Mouse (Mus musculus): Measurements from ENCODE around the gene Rab26. TPM values are rescaled to one million over a fixed set of nuclear protein-coding genes. Genes with fewer than 3 reads are reported as not detected.

Gene Rab26
- 97.2 and 118 TPM in 2 replicates for polyA plus RNA-seq (2012; rRNA removed)

DNA sequence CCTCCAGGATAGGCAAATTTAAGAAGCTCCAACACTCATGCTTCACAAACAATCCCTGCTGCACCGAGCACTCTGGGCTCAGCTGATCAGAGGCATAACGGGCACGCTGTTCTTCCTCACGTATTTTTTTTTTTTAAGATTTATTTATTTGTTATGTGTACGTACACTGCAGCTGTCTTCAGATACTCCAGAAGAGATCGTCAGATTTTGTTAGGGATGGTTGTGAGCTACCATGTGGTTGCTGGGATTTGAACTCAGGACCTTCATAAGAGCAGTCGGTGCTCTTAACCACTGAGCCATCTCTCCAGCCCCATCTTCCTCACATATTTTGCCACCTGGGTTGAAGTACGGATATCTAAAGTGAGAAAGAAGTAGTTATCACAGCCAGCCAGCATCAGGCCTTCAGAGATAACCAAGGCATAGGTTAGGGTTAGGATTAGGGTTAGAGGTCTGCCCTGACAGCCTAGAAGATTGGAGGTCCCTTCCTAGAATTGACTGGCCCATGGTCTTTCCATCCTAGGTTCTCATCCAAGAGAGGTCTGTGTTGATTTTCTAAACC, at the start of gene Rab26:
Gene Rab26, minus strand, starts transcription at position 51 of the 559 bp plus-strand sequence.
- DNase-seq (ENCODE audit: extremely low spot score in 1 of 2, low spot score in 1 of 2), result no peak

GRCm38 (mm10) chr17:24580287-24580686, 46.3 kb upstream of the Rab26 start:
- DNase-seq (ENCODE audit: extremely low spot score in 1 of 2, low spot score in 1 of 2), result no peak

DNA sequence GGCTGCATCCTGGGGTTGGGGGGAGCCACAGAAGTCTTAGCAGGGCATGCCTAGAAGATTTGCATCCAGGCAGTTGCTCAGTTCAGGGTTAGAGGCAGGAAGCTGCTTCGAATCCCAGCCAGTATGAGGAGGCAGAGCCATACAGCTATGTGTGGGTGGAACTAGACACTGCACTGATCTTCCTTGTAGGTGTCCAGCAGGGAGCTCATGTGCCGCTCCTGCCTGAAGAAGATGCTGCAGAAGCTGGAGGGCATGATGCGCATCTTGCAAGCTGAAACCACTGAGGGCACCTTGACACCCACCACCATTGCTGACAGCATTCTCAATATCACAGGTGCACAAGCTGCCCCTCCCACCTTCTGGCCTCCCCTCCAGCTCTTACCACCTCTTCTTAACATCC, 45.5 kb upstream of the Rab26 start:
- DNase-seq (ENCODE audit: extremely low spot score in 1 of 2, low spot score in 1 of 2), result no peak

DNA sequence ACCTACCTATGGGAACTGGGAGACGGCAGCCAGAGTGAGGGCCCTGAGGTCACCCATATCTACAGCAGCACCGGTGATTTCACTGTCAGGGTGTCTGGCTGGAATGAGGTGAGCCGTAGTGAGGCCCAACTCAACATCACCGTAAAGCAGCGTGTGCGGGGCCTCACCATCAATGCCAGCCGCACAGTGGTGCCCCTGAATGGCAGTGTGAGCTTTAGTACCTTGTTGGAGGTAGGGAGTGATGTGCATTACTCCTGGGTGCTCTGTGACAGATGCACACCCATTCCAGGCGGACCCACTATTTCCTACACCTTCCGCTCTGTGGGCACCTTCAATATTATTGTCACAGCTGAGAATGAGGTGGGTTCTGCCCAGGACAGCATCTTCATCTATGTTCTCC, 39.8 kb upstream of the Rab26 start:
- no peak for DNase-seq (ENCODE audit: extremely low spot score in 1 of 2, low spot score in 1 of 2)

DNA sequence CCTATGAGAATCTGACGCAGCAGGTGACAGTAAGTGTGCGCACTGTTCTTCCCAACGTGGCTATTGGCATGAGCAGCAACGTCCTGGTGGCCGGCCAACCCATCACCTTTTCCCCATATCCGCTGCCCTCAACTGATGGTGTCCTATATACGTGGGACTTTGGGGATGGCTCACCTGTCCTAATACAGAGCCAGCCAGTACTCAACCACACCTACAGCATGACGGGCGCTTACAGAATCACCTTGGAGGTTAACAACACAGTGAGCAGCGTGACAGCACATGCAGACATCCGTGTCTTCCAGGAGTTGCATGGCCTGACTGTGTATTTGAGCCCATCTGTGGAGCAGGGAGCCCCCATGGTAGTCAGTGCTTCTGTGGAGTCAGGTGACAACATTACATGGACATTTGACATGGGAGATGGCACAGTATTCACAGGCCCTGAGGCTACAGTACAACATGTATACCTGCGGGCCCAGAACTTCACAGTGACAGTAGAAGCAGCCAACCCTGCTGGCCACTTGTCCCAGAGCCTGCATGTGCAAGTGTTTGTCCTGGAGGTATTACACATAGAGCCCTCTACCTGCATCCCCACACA, 38.7 kb upstream of the Rab26 start:
- DNase-seq (ENCODE audit: extremely low spot score in 1 of 2, low spot score in 1 of 2), result no peak

GRCm38 (mm10) chr17:24569837-24570236, 35.8 kb upstream of the Rab26 start:
- DNase-seq (ENCODE audit: extremely low spot score in 1 of 2, low spot score in 1 of 2), result no peak

DNA sequence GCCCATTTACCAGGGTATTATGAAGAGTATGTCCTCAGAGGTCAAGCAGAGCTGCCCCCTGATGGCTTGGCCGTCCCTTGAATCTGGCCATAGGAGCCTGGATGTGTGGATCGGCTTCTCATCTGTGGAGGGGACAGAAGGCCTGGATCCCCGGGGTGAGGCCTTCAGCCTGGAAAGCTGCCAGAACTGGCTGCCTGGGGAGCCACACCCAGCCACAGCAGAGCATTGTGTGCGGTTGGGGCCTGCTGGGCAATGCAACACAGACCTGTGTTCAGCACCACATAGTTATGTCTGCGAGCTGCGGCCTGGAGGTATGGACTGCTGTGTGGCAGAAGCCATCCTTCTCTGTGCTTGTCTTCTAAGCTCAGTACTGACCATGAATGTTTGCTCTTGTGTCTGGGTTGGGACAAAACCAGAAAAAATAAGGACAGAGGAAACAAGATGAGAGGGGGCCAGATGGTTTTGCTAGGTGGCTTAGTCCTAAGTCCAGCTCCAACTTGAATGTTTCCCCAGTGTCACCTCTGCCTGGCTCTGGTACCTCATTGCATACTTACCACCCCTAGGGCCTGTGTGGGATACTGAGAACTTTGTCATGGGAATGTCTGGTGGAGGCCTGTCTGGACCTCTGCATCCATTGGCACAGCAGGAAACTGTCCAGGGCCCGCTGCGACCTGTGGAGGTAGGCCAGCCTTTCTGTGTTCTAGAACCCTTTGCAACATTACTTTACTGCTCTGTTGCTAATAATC, 33.2 kb upstream of the Rab26 start:
- no peak for DNase-seq (ENCODE audit: extremely low spot score in 1 of 2, low spot score in 1 of 2)

DNA sequence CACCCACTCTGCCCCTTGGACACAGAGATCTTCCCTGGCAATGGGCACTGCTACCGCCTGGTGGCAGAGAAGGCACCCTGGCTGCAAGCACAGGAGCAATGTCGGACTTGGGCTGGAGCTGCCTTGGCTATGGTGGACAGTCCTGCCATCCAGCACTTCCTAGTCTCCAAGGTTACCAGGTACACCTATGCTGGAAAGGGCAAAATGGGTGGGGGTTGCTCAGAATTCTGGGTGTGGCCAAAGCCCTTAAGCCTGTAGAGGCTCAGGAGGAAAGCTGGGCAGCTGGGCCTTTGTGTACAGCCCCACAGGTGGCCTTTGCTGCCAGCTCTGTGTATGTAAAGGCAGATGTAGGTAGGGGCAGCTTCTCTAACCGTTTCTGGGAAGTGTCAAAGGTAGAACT, 31.8 kb upstream of the Rab26 start:
- DNase-seq (ENCODE audit: extremely low spot score in 1 of 2, low spot score in 1 of 2), result no peak

GRCm38 (mm10) chr17:24565092-24565491, 31.1 kb upstream of the Rab26 start:
- DNase-seq (ENCODE audit: extremely low spot score in 1 of 2, low spot score in 1 of 2), result no peak

DNA sequence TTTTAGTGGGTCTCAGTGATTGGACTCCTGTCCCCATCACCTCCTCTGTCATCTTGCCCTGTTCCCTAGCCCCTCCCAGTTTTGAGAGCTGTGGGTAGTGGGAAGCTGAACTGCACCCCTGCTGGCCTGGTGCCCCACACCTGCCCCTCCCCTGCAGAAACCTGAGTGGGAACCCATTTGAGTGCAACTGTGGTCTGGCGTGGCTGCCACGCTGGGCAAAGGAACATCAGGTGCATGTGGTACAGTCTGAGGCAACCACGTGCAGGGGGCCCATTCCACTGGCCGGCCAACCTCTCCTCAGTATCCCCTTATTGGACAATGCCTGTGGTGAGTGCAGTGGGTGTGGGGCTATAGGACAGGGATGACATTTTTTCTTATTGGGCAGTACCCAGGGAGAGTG, 30.4 kb upstream of the Rab26 start:
- no peak for DNase-seq (ENCODE audit: extremely low spot score in 1 of 2, low spot score in 1 of 2)

DNA sequence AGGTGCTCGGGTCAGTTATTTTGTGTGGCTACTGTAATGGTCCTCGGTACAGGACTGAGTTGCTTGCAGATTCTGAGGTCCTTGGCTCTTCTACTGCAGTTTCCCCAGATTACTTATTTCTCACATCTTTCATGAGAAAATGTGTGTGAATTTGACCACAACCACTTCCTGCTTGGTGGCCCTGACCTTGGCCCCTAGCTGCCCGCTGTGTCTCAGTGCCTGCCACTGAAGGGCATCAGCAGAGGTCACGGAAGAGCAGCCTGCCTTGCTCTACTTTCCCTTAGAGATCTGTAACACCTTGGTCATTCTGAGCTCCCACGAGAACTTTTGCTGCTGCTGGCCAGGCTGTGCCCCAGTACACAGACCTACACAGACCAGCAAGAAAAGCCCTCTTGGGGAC, 29.6 kb upstream of the Rab26 start:
- DNase-seq (ENCODE audit: extremely low spot score in 1 of 2, low spot score in 1 of 2), result no peak

DNA sequence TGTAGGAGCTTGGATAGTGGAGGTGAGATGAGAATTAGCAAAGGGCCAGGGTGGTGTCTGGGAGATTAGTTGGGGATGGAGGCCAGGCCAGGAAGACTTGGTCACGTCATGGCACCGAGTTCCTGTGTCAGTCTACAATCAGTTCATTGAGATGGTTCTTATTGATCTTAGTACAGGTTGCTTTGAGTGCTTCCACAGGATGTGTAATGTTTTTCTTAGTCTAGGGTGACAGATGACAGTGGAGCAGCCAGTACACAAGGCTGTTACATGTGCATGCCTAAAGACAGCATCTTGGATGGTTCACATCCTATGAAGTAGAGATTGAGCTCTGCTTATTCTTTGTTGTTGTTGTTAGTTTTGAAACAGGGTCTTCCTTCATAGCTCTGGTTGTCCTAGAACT, 27.6 kb upstream of the Rab26 start:
- no peak for DNase-seq (ENCODE audit: extremely low spot score in 1 of 2, low spot score in 1 of 2)

DNA sequence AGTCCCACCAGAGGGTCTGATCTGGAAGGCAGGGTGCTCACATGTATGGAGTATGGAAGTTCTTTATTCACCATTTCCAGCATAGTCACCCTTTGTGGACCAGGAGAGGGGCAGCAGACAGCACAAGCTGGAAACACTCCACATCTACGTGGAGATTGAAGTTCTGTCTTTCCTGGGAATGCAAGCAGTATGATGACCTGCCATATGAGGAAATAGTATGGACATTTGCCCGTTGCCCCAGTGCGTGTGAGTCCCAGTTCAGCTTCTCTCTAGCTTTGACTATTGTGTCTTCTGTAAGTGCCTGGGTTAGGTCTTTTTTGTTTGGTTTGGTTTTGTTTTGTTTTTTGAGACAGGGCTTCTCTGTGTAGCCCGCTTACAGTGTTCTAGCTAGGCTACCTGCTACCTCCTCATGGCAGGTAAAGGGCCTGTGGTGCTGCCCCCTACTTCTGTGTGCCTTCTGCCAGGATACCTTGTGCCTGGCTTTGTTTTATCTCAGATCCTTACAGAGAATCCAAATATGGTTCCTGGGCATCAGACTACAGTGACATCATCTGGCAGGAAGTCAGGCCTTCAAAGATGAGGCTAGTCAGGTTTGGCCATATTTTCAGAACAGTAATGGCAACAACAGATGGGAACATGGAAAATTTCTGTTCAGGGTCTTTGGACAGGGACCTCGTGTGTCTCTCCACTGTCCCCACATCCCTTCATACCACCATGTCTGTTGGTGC, 26.5 kb upstream of the Rab26 start:
- no peak for DNase-seq (ENCODE audit: extremely low spot score in 1 of 2, low spot score in 1 of 2)

GRCm38 (mm10) chr17:24559146-24559545, 25.1 kb upstream of the Rab26 start:
- no peak for DNase-seq (ENCODE audit: extremely low spot score in 1 of 2, low spot score in 1 of 2)

- peak in 1 of 2 experiments; percentile 53 for DNase-seq (ENCODE audit: extremely low spot score in 1 of 2, low spot score in 1 of 2)
These were observed 24.6 kb upstream of the Rab26 start for GRCm38 (mm10) chr17:24558600-24559099.

- DNase-seq (ENCODE audit: extremely low spot score in 1 of 2, low spot score in 1 of 2), result no peak
These were observed 23.1 kb upstream of the Rab26 start for GRCm38 (mm10) chr17:24557091-24557490.

- DNase-seq (ENCODE audit: extremely low spot score in 1 of 2, low spot score in 1 of 2), result no peak
These were observed 17.0 kb upstream of the Rab26 start for GRCm38 (mm10) chr17:24551050-24551444.

- DNase-seq (ENCODE audit: extremely low spot score in 1 of 2, low spot score in 1 of 2), result peak in 1 of 2 experiments; percentile 75
These were observed 16.5 kb upstream of the Rab26 start for GRCm38 (mm10) chr17:24550416-24551049.

DNA sequence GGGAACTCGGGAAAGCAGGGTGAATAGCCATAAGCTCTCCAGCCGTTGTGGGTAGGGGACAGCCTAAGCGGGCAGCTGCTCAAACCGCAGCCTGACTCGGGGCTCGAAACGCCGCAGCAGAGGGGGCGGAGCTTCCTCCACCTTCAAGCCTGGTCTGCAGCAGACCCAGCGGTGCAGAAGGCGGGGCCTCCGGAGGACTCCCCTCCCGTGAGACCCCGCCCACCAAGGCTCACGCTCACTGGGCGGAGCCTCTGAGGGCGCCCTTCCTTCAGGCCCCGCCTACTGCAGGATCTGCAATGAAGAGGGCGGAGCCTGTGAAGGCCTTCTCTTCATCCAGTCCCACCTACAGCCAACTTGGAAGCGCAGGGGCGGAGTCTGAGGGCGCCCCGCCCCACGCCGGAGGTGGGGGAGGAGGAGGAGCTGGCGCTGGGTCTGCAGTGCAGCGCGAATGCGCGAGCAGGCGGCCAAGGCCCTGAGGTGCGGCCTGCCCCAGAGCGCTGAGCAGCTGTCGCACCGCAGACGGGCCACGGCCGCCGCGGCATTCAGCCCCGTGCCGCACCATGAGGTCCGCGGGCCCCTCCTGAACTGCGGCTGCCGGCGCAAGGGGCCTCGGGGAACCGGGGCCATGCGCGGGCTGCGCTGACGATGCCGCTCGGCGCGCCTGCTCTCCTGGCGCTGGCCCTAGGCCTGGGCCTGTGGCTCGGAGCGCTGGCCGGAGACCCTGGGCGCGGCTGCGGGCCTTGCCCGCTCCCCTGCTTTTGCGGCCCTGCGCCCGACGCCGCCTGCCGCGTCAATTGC, 15.8 kb upstream of the Rab26 start, which contains the start of gene Pkd1:
Gene Pkd1, plus strand, starts transcription at position 217 of the 798 bp plus-strand sequence.
- DNase-seq (ENCODE audit: extremely low spot score in 1 of 2, low spot score in 1 of 2), result peak; percentile 98
